Mouse (Mus musculus) MEL (cell line): ENCODE measurements around the gene Akap5. TPM values are rescaled to one million over a fixed set of nuclear protein-coding genes. Genes with fewer than 3 reads are reported as not detected.
A peak's percentile ranks its signal among the peaks of the same experiment; 100 is the strongest.

ENCODE experiments used
- DNase-seq: peaks from one replicate; pipeline ENCODE4 v3.0.0; 2011; ENCODE audit warnings: low read depth, low spot score
- H3K27ac ChIP-seq: 2 replicates; pipeline ENCODE4 v1.5.1; 2012; ENCODE audit warnings: low read depth, mild to moderate bottlenecking, control low read depth, low read length, moderate library complexity; ENCODE audit not compliant: control insufficient read depth
- H3K27me3 ChIP-seq, 2 experiments: fragments of 150-350 bp in 1 of 2; sonication (generic) in 1 of 2; 2 replicates each; pipeline ENCODE4 v1.6.1; 2012; ENCODE audit warnings: low read length in 2 of 2, mild to moderate bottlenecking in 2 of 2, improper control_type of control experiment in 1 of 2, moderate library complexity in 1 of 2; ENCODE audit not compliant: insufficient read depth in 2 of 2, control insufficient read depth in 1 of 2
- H3K36me3 ChIP-seq, 2 experiments: 2 replicates each; pipeline ENCODE4 v1.6.1; 2012 to 2014; ENCODE audit warnings: low read length in 2 of 2, improper control_type of control experiment in 1 of 2, inconsistent platforms in 1 of 2, mild to moderate bottlenecking in 1 of 2; ENCODE audit not compliant: insufficient read depth in 2 of 2, control insufficient read depth in 1 of 2
- H3K4me1 ChIP-seq, 2 experiments: fragments of 150-350 bp in 1 of 2; sonication (generic) in 1 of 2; 2 replicates each; pipeline ENCODE4 v1.6.1; 2012; ENCODE audit warnings: low read length in 2 of 2, improper control_type of control experiment in 1 of 2, mild to moderate bottlenecking in 1 of 2; ENCODE audit not compliant: insufficient read depth in 2 of 2, control insufficient read depth in 1 of 2
- H3K4me3 ChIP-seq, 2 experiments: fragments of 150-350 bp in 1 of 2; sonication (generic) in 1 of 2; 2 replicates each; pipeline ENCODE4 v1.5.1; 2012; ENCODE audit warnings: low read depth in 2 of 2, low read length in 2 of 2, mild to moderate bottlenecking in 2 of 2, moderate library complexity in 2 of 2, control low read depth in 1 of 2, improper control_type of control experiment in 1 of 2; ENCODE audit not compliant: control insufficient read depth in 1 of 2, insufficient read depth in 1 of 2
- H3K79me2 ChIP-seq: 2 replicates; pipeline ENCODE4 v1.6.1; 2012; ENCODE audit warnings: mild to moderate bottlenecking, low read length, moderate library complexity; ENCODE audit not compliant: control insufficient read depth, poor library complexity, insufficient read depth
- H3K9ac ChIP-seq: 2 replicates; pipeline ENCODE4 v1.6.1; 2012; ENCODE audit warnings: low read depth, mild to moderate bottlenecking, control low read depth, low read length, moderate library complexity; ENCODE audit not compliant: control insufficient read depth, poor library complexity, severe bottlenecking
- H3K9me3 ChIP-seq: fragments of 150-350 bp; sonication (generic); replicated peaks from 2 replicates; pipeline ENCODE4 v1.6.1; 2012; ENCODE audit warnings: mild to moderate bottlenecking, low read length, improper control_type of control experiment, moderate library complexity; ENCODE audit not compliant: insufficient read depth
- CHD1 ChIP-seq: IDR thresholded peaks from 2 replicates; pipeline ENCODE4 v1.6.1; 2012; ENCODE audit warnings: low read depth, mild to moderate bottlenecking, inconsistent platforms, low read length, improper control_type of control experiment
- CTCF ChIP-seq, 3 experiments: IDR thresholded peaks in 2 of 3; conservative IDR thresholded peaks in 1 of 3; 2 replicates each; pipeline ENCODE4 v1.5.1; 2011 to 2012; ENCODE audit warnings: low read length in 3 of 3, low read depth in 2 of 3, mild to moderate bottlenecking in 2 of 3, improper control_type of control experiment in 1 of 3, inconsistent platforms in 1 of 3, mixed read lengths in 1 of 3, moderate library complexity in 1 of 3; ENCODE audit not compliant: control insufficient read depth in 1 of 3, insufficient read depth in 1 of 3, poor library complexity in 1 of 3, severe bottlenecking in 1 of 3
- GABPA ChIP-seq: IDR thresholded peaks from 2 replicates; pipeline ENCODE4 v1.6.1; 2012; ENCODE audit warnings: low read depth, mild to moderate bottlenecking, inconsistent platforms, low read length, improper control_type of control experiment, moderate library complexity
- GATA1 ChIP-seq: IDR thresholded peaks from 2 replicates; pipeline ENCODE4 v1.6.1; 2011; ENCODE audit warnings: low read depth, low read length, improper control_type of control experiment
- MAFK ChIP-seq: IDR thresholded peaks from 2 replicates; pipeline ENCODE4 v1.6.1; 2011; ENCODE audit warnings: low read depth, mild to moderate bottlenecking, low read length, improper control_type of control experiment, borderline replicate concordance
- MXI1 ChIP-seq: IDR thresholded peaks from 2 replicates; pipeline ENCODE4 v1.6.1; 2011; ENCODE audit warnings: mild to moderate bottlenecking, low read depth, low read length, improper control_type of control experiment
- MYB ChIP-seq: IDR thresholded peaks from 2 replicates; pipeline ENCODE4 v1.6.1; 2011; ENCODE audit warnings: mild to moderate bottlenecking, low read depth, low read length, improper control_type of control experiment
- MYC ChIP-seq: IDR thresholded peaks from 2 replicates; pipeline ENCODE4 v1.6.1; 2011; ENCODE audit warnings: low read depth, mild to moderate bottlenecking, low read length, improper control_type of control experiment, moderate library complexity
- NELFE ChIP-seq: IDR thresholded peaks from 2 replicates; pipeline ENCODE4 v1.6.1; 2011; ENCODE audit warnings: low read depth, low read length, improper control_type of control experiment
- NRF1 ChIP-seq: IDR thresholded peaks from 2 replicates; pipeline ENCODE4 v1.6.1; 2014; ENCODE audit warnings: low read depth, mild to moderate bottlenecking, inconsistent platforms, low read length, improper control_type of control experiment, moderate library complexity; ENCODE audit not compliant: poor library complexity, insufficient read depth, severe bottlenecking
- POLR2AphosphoS2 ChIP-seq: IDR thresholded peaks from 2 replicates; pipeline ENCODE4 v1.6.1; 2011; ENCODE audit warnings: low read length, improper control_type of control experiment
- RAD21 ChIP-seq: IDR thresholded peaks from 2 replicates; pipeline ENCODE4 v1.6.1; 2011; ENCODE audit warnings: mild to moderate bottlenecking, low read depth, low read length, improper control_type of control experiment
- SMC3 ChIP-seq: IDR thresholded peaks from 2 replicates; pipeline ENCODE4 v1.6.1; 2011; ENCODE audit warnings: low read depth, low read length, improper control_type of control experiment
- TBP ChIP-seq: IDR thresholded peaks from 2 replicates; pipeline ENCODE4 v1.8.0; 2011; ENCODE audit warnings: low read depth, low read length, improper control_type of control experiment
- USF2 ChIP-seq, 2 experiments: IDR thresholded peaks; 2 replicates each; pipeline ENCODE4 v1.6.1; 2011 to 2012; ENCODE audit warnings: improper control_type of control experiment in 2 of 2, low read length in 2 of 2, borderline replicate concordance in 1 of 2, inconsistent platforms in 1 of 2, low read depth in 1 of 2, mild to moderate bottlenecking in 1 of 2; ENCODE audit not compliant: insufficient read depth in 1 of 2
- ZC3H11A ChIP-seq: IDR thresholded peaks from 2 replicates; pipeline ENCODE4 v1.6.1; 2012; ENCODE audit warnings: low read depth, mild to moderate bottlenecking, inconsistent platforms, low read length, improper control_type of control experiment
- ZKSCAN1 ChIP-seq: IDR thresholded peaks from 2 replicates; pipeline ENCODE4 v1.6.1; 2012; ENCODE audit warnings: low read depth, mild to moderate bottlenecking, inconsistent platforms, low read length, improper control_type of control experiment, moderate library complexity
- polyA plus RNA-seq, 2 experiments: library from polyadenylated mRNA; stranded (reverse) in 1 of 2; unstranded in 1 of 2; fragments of >175 nt in 1 of 2; fragments of >200 nt in 1 of 2; gene quantifications; 2 replicates each; pipeline versions ENCODE4 v1.2.1 to v1.2.4; 2012; ENCODE audit warnings: low replicate concordance in 2 of 2, low read depth in 1 of 2; ENCODE audit not compliant: insufficient read length in 2 of 2, insufficient read depth in 1 of 2, missing spikeins in 1 of 2
- total RNA-seq: library from RNA; depleted of rRNA; stranded (reverse); fragments of 300-350 nt; gene quantifications from 2 replicates; pipeline ENCODE4 v1.2.3, GENCODE M21; 2012

Gene Akap5
- total and polyA plus RNA-seq, 3 experiments, result 0.65 to 0.69 TPM; not detected in 1

- TF ChIP-seq CHD1, result no peak
- TF ChIP-seq CTCF (IDR thresholded peaks at IDR 0.05 in 2 of 3, conservative IDR thresholded peaks at IDR 0.05 in 1 of 3; ENCODE audit: control insufficient read depth in 1 of 3, insufficient read depth in 1 of 3, low read depth in 2 of 3, low read length in 3 of 3, poor library complexity in 1 of 3, severe bottlenecking in 1 of 3), result peak; percentile 45 to 91 (median 69); a peak in 5 of 6 replicates
- no peak for TF ChIP-seq GATA1
Measured at GRCm38 (mm10) chr12:76341080-76341479, 16.4 kb downstream of the Akap5 start (continued).

GRCm38 (mm10) chr12:76345759-76346455 is 21.2 kb downstream of the Akap5 start:
- no peak for DNase-seq
- Histone ChIP-seq H3K27me3 (no peaks in the 10 kb centered on the region), H3K4me1 (no peaks in the 10 kb centered on the region), H3K9ac (no peak overlapping the region), H3K9me3 (no peaks in the 10 kb centered on the region), H3K36me3 (peaks cover 1 to 5% of the 10 kb centered on the region in 2 experiments), H3K27ac (no peak overlapping the region), H3K79me2 (no peaks in the 10 kb centered on the region), H3K4me3 (no peak overlapping the region)
- no peak for TF ChIP-seq TBP
- TF ChIP-seq MYB, result no peak
- TF ChIP-seq ZC3H11A, result peak; percentile 50; the same call in 1 of the 2 replicates
- no peak for TF ChIP-seq MAFK
- peak; percentile 38 for TF ChIP-seq RAD21
- peak in 2 of 3 experiments; percentile 30 to 47; a peak in 2 of 6 replicates for TF ChIP-seq CTCF (IDR thresholded peaks at IDR 0.05 in 2 of 3, conservative IDR thresholded peaks at IDR 0.05 in 1 of 3; ENCODE audit: control insufficient read depth in 1 of 3, insufficient read depth in 1 of 3, low read depth in 2 of 3, low read length in 3 of 3, poor library complexity in 1 of 3, severe bottlenecking in 1 of 3)
- no peak for TF ChIP-seq ZKSCAN1
- peak; percentile 53 for TF ChIP-seq SMC3

- no peak for TF ChIP-seq MYB
- Histone ChIP-seq H3K79me2 (no peaks in the 10 kb centered on the region), H3K9me3 (no peaks in the 10 kb centered on the region)
Measured at GRCm38 (mm10) chr12:76349680-76350220, 25.1 kb downstream of the Akap5 start.

GRCm38 (mm10) chr12:76360868-76361267 is 36.2 kb downstream of the Akap5 start:
- H3K36me3 ChIP-seq, result peaks cover 0 to 37% of the 10 kb centered on the region in 2 experiments; a peak in 2 of 4 replicates
- H3K4me3 ChIP-seq, result peak overlapping the region; percentile 0 to 22; a peak in 3 of 4 replicates
- peaks cover 13% of the 10 kb centered on the region for H3K79me2 ChIP-seq
- peaks cover 20 to 28% of the 10 kb centered on the region in 2 experiments for H3K4me1 ChIP-seq
- H3K9me3 ChIP-seq, result no peaks in the 10 kb centered on the region
- H3K9ac ChIP-seq, result peak overlapping the region; percentile 85
- H3K27me3 ChIP-seq, result no peaks in the 10 kb centered on the region
- peak overlapping the region; percentile 98 for H3K27ac ChIP-seq
- DNase-seq, result peak; percentile 51
- TF ChIP-seq POLR2AphosphoS2 (no peak), MXI1 (no peak), MAFK (no peak), MYC (peak; percentile 46; the same call in 1 of the 2 replicates), NELFE (0 out of 2 replicates have a peak, but pooled peaks have one; percentile 16), USF2 (IDR thresholded peaks at IDR 0.05; ENCODE audit: borderline replicate concordance in 1 of 2, insufficient read depth in 1 of 2, low read depth in 1 of 2, low read length in 2 of 2) (no peak), NRF1 (no peak), GABPA (no peak), CHD1 (0 out of 2 replicates have a peak, but pooled peaks have one; percentile 78)

More at GRCm38 (mm10) chr12:76349680-76350220, 25.1 kb downstream of the Akap5 start:
- peaks cover 0 to 5% of the 10 kb centered on the region in 2 experiments; a peak in 2 of 4 replicates for H3K36me3 ChIP-seq
- DNase-seq, result no peak
- H3K27ac ChIP-seq, result no peak overlapping the region
- H3K9ac ChIP-seq, result no peak overlapping the region
- no peaks in the 10 kb centered on the region for H3K27me3 ChIP-seq
- no peak overlapping the region for H3K4me3 ChIP-seq
- no peaks in the 10 kb centered on the region for H3K4me1 ChIP-seq
